ENCODE assay signal across 22 mouse cellular contexts in genomic region chr10:91153894-91154503, GRCm38 (mm10).
"Had no signal": no experiment of that assay in that cellular context is flagged by ENCODE, and none has a peak within 500 bp of the region (broad histone marks: within the 10 kb centered on the region; RNA-seq: fewer than 3 reads in every experiment).

No protein-coding gene starts in this region.

- H3K4me2 ChIP-seq: kidney, embryonic 15.5 days; limb, embryonic 12.5 days; limb, embryonic 15.5 days; liver, embryonic 11.5 days; lung, embryonic 14.5 days; midbrain, embryonic 11.5 days; neural tube, embryonic 12.5 days; neural tube, embryonic 15.5 days; stomach, embryonic 15.5 days had no signal

- H3K9me3 ChIP-seq: kidney, embryonic 15.5 days; limb, embryonic 12.5 days; limb, embryonic 15.5 days; neural tube, embryonic 12.5 days; neural tube, embryonic 15.5 days; stomach, embryonic 15.5 days had no signal

- H3K27ac ChIP-seq: kidney, embryonic 15.5 days; limb, embryonic 12.5 days; limb, embryonic 15.5 days; liver, embryonic 14.5 days; neural tube, embryonic 12.5 days; neural tube, embryonic 15.5 days; stomach, embryonic 15.5 days had no signal

- H3K4me1 ChIP-seq: kidney, embryonic 15.5 days; limb, embryonic 12.5 days; limb, embryonic 15.5 days; neural tube, embryonic 12.5 days; neural tube, embryonic 15.5 days; stomach, embryonic 15.5 days had no signal

- H3K9ac ChIP-seq: kidney, embryonic 15.5 days; limb, embryonic 12.5 days; limb, embryonic 15.5 days; liver, embryonic 14.5 days; liver, postnatal 0 days; lung, embryonic 14.5 days; neural tube, embryonic 12.5 days; neural tube, embryonic 15.5 days; stomach, embryonic 15.5 days had no signal

- H3K4me3 ChIP-seq: kidney, embryonic 15.5 days; limb, embryonic 12.5 days; limb, embryonic 15.5 days; neural tube, embryonic 12.5 days; neural tube, embryonic 15.5 days; stomach, embryonic 15.5 days had no signal

- DNase-seq: kidney, postnatal 10 days; kidney, postnatal 4 days; left cerebral cortex, postnatal 4 days; liver, postnatal 0 days; lung, embryonic 14.5 days; midbrain, embryonic 14.5 days; right cerebral cortex, adult 18-20 months; right cerebral cortex, postnatal 25 days; spleen, adult 18-20 months; thymus, adult 18-20 months; thymus, postnatal 14 days; thymus, postnatal 4 days had no signal

- H3K27me3 ChIP-seq: kidney, embryonic 15.5 days; limb, embryonic 12.5 days; limb, embryonic 15.5 days; neural tube, embryonic 12.5 days; neural tube, embryonic 15.5 days; stomach, embryonic 15.5 days had no signal

- ATAC-seq: liver, postnatal 0 days; lung, postnatal 0 days had no signal
